Mouse (Mus musculus) heart, embryonic 15.5 days (tissue): ENCODE data around the gene Msi2. TPM values are rescaled to one million over a fixed set of nuclear protein-coding genes. Genes with fewer than 3 reads are reported as not detected.

Experiments used
- ATAC-seq: fragments of 200-750 bp; cut with Nextera tagmentation; replicated peaks from 2 replicates; pipeline ENCODE4 v1.8.0; 2017; ENCODE audit warnings: low read depth, moderate TSS enrichment; ENCODE audit not compliant: insufficient number of reproducible peaks, insufficient read depth, low FRiP score
- H3K27ac ChIP-seq: fragments of 300-500 bp; sonication (generic); 2 replicates; pipeline ENCODE4 v1.5.1; 2015; ENCODE audit warnings: mild to moderate bottlenecking, inconsistent platforms
- H3K27me3 ChIP-seq: fragments of 300-500 bp; sonication (generic); 2 replicates; pipeline ENCODE4 v1.6.1; 2015; ENCODE audit warnings: inconsistent platforms
- H3K36me3 ChIP-seq: fragments of 300-500 bp; sonication (generic); 2 replicates; pipeline ENCODE4 v1.6.1; 2015; ENCODE audit warnings: mild to moderate bottlenecking, inconsistent platforms
- H3K4me1 ChIP-seq: fragments of 300-500 bp; sonication (generic); replicated peaks from 2 replicates; pipeline ENCODE4 v1.6.1; 2015; ENCODE audit warnings: inconsistent platforms
- H3K4me2 ChIP-seq: fragments of 300-500 bp; sonication (generic); 2 replicates; pipeline ENCODE4 v1.6.1; 2015; ENCODE audit warnings: inconsistent platforms, mild to moderate bottlenecking, moderate library complexity
- H3K4me3 ChIP-seq: fragments of 300-500 bp; sonication (generic); 2 replicates; pipeline ENCODE4 v1.5.1; 2015; ENCODE audit warnings: mild to moderate bottlenecking, inconsistent platforms
- H3K9ac ChIP-seq: fragments of 300-500 bp; sonication (generic); 2 replicates; pipeline ENCODE4 v1.6.1; 2015; ENCODE audit warnings: mild to moderate bottlenecking, inconsistent platforms
- H3K9me3 ChIP-seq: fragments of 300-500 bp; sonication (generic); replicated peaks from 2 replicates; pipeline ENCODE4 v1.6.1; 2016; ENCODE audit warnings: inconsistent platforms
- WGBS: fragments of 180-500 bp; shearing (Covaris S2); methylation state at CpG from one replicate; pipeline ENCODE4 v1.1.7; 2015; ENCODE audit warnings: mixed read lengths; 5-methylcytosine and 5-hydroxymethylcytosine counted together
- polyA plus RNA-seq: library from polyadenylated mRNA; unstranded; fragments of >200 nt; fragmentation: Nextera tagmentation; extraction: Ambion mirVana; gene quantifications from 2 replicates; pipeline ENCODE4 v1.2.1, GENCODE M21; 2015

Gene Msi2
- polyA plus RNA-seq, 1 experiment from 2014 or later: 19.6 TPM

DNA sequence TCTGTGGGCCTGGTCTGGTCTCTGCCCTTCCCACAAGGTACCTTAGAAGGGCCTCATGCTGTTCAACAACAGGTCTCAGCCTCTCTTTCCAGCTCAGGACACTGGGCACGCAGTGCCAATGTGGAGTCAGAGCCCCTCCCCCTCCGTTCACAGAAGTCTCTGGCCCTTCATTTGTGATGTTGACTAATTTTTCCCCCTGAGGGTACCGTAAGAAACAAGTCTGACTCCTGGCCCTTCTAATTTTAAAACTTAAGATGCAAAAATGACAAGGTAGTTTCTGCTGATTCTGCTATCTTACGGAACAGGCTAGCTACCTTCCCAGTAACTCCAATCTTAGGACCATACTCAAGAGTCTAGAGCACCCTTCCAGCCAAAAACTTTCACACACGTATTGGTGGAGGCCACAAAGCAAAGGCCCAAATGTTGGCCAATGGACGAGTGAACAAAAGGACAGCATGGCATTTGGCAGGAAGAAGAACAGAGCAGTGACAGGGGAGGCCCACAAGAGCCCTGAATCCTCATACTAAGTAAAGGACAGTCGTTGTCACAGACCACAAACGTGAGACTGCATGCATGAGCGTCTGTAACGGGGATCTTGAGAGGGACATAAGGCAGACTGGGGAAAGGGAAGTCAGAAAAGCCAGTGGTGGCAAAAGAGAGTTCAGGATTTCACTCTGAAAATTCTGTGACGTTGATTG lies 120.0 kb downstream of the Msi2 start:
- Histone ChIP-seq H3K4me1 (peaks cover 68% of the 10 kb centered on the region), H3K9ac (no peak overlapping the region), H3K27me3 (no peaks in the 10 kb centered on the region), H3K36me3 (no peaks in the 10 kb centered on the region; the same call in 1 of the 2 replicates), H3K4me3 (no peak overlapping the region), H3K4me2 (no peak overlapping the region), H3K9me3 (no peaks in the 10 kb centered on the region), H3K27ac (peak overlapping the region; percentile 41; the same call in 1 of the 2 replicates)
- 61% methylated on average over 11 of the region's 11 CpGs for WGBS
- no peak for ATAC-seq

DNA sequence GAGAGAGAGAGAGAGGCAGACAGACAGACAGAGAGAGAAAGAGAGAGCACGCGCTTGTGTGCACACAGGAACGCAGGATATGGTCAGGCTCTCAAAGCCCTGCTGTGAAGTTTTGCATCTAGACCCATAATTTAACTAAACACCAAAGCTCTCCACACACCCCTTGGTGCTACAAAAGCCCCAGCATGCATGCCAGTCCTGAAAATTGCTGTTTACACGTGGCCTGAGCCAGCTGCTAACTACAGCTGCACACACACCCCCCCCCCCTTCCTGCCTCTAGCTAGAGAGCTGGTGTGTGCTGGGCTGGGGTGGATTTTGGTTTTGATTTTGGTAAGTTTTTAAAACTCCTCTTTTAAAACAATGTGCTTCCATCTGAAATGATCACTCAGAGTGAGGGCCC lies 122.7 kb downstream of the Msi2 start:
- H3K36me3 ChIP-seq: no peaks in the 10 kb centered on the region
- peaks cover 63% of the 10 kb centered on the region for H3K4me1 ChIP-seq
- WGBS: 55% methylated on average over 4 of the region's 4 CpGs
- no peaks in the 10 kb centered on the region for H3K27me3 ChIP-seq
- H3K27ac ChIP-seq: peak overlapping the region; percentile 47; the same call in 1 of the 2 replicates
- no peak overlapping the region for H3K4me3 ChIP-seq
- no peak overlapping the region for H3K4me2 ChIP-seq
- no peaks in the 10 kb centered on the region for H3K9me3 ChIP-seq
- no peak for ATAC-seq
- no peak overlapping the region for H3K9ac ChIP-seq

DNA sequence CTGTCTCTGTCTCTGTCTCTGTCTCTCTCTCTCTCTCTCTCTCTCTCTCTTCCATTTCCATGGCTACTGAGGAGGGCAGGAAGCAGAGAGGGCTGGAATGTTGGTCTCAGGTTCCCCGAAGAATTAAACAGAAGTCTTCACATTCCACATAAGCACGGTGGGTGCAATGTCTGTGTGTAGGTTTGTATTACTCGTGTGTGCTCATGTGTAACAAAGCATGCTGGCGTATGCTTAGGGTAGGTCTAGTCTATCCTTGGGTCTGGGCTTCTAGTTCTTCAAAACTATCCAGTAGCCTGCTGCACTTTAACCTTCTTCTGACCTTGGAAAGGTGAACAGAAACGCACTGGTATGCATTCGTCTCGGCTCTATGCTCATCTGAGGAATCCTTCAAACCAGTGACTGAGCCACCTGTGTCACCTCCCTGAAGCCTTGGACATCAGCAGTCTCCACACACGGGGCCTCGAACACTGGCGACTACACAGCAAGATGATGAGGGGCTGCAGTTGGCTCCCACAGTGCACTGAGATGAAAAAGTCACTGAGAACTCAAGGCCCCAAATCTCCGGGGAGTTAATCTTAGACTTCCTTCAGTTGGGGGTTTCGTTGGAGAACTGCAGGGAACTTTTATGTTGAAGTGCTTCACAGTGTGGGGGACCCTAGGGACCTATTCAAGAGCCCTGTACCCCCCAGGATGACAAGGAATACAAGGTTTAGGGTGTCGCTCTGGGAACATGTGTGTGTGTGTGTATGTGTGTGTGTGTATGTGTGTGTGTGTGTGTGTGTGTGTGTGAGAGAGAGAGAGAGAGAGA lies 123.3 kb downstream of the Msi2 start:
- Histone ChIP-seq H3K36me3 (no peaks in the 10 kb centered on the region), H3K4me2 (no peak overlapping the region), H3K9me3 (no peaks in the 10 kb centered on the region), H3K27ac (peak overlapping the region; percentile 47), H3K4me1 (peaks cover 58% of the 10 kb centered on the region), H3K4me3 (no peak overlapping the region), H3K9ac (no peak overlapping the region), H3K27me3 (no peaks in the 10 kb centered on the region)
- WGBS: 39% methylated on average over 13 of the region's 13 CpGs
- no peak for ATAC-seq

- 14% methylated on average over 7 of the region's 8 CpGs for WGBS
- ATAC-seq: no peak
- H3K4me3 ChIP-seq: no peak overlapping the region
Measured at GRCm38 (mm10) chr11:88594010-88594409, 124.3 kb downstream of the Msi2 start.

GRCm38 (mm10) chr11:88592099-88592498 lies 126.2 kb downstream of the Msi2 start:
- Histone ChIP-seq H3K9me3 (no peaks in the 10 kb centered on the region), H3K36me3 (0 out of 2 replicates have a peak, but pooled peaks cover 10% of the 10 kb centered on the region), H3K27ac (no peak overlapping the region), H3K4me1 (peaks cover 53% of the 10 kb centered on the region), H3K4me3 (no peak overlapping the region), H3K27me3 (no peaks in the 10 kb centered on the region), H3K9ac (no peak overlapping the region), H3K4me2 (no peak overlapping the region)
- no peak for ATAC-seq
- WGBS: 92% methylated on average over 8 of the region's 8 CpGs

More at GRCm38 (mm10) chr11:88594010-88594409, 124.3 kb downstream of the Msi2 start:
- Histone ChIP-seq H3K27ac (peak overlapping the region; percentile 54), H3K9me3 (no peaks in the 10 kb centered on the region), H3K9ac (no peak overlapping the region), H3K4me1 (peaks cover 54% of the 10 kb centered on the region), H3K27me3 (no peaks in the 10 kb centered on the region), H3K4me2 (no peak overlapping the region), H3K36me3 (0 out of 2 replicates have a peak, but pooled peaks cover 10% of the 10 kb centered on the region)

DNA sequence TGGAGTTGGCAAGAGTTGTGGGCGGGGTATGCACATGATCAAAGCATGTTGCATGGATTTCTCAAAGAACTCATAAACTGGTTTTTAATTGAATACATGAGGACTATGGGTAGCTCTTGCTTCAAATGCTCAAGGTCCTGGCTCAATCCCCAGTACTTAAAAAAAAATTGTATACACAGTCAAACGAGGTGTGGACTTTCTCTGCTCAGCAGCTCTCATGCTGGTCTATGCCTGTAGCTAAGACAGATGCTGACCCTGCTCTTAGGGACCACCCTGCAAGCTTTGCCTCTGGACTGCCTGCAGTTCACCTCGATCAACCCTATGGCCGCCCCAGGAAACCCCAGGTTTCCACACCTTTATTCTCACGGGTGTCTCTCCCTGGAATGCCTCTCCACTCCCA lies 127.7 kb downstream of the Msi2 start:
- no peak overlapping the region for H3K4me3 ChIP-seq
- ATAC-seq: no peak

DNA sequence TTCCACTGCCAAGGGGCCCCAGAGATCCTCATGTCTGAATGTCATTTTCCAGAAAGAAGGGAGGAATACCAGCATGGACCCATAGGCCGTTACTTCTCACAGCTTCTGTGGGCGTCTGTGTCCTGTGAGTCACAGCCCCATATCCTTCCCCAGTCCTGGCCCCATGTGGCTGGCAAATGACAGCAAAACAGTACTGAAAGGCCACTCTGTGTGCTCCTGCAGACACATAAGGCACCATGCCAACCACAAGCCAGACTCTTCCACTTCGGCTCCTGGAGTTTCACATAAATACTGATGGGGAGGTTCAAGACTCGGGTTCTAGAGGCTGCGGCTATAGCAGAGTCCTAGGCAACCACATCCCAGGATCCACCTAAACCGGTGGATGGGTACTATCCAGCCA lies 128.7 kb downstream of the Msi2 start:
- ATAC-seq: no peak
- H3K27ac ChIP-seq: no peak overlapping the region
- peaks cover 61% of the 10 kb centered on the region for H3K4me1 ChIP-seq
- WGBS: 74% methylated on average over 6 of the region's 6 CpGs
- no peak overlapping the region for H3K4me3 ChIP-seq
- H3K36me3 ChIP-seq: 0 out of 2 replicates have a peak, but pooled peaks cover 10% of the 10 kb centered on the region
- no peaks in the 10 kb centered on the region for H3K27me3 ChIP-seq
- H3K9ac ChIP-seq: no peak overlapping the region
- no peaks in the 10 kb centered on the region for H3K9me3 ChIP-seq
- H3K4me2 ChIP-seq: no peak overlapping the region

More for the DNA sequence above, 127.7 kb downstream of the Msi2 start:
- H3K36me3 ChIP-seq: 0 out of 2 replicates have a peak, but pooled peaks cover 10% of the 10 kb centered on the region
- no peaks in the 10 kb centered on the region for H3K27me3 ChIP-seq
- H3K9ac ChIP-seq: no peak overlapping the region
- no peaks in the 10 kb centered on the region for H3K9me3 ChIP-seq
- 70% methylated on average over 5 of the region's 5 CpGs for WGBS
- H3K4me2 ChIP-seq: no peak overlapping the region
- H3K4me1 ChIP-seq: peaks cover 60% of the 10 kb centered on the region
- H3K27ac ChIP-seq: no peak overlapping the region

- no peak for ATAC-seq
- H3K4me2 ChIP-seq: no peak overlapping the region
- 85% methylated on average over 9 of the region's 9 CpGs for WGBS
- H3K4me1 ChIP-seq: peaks cover 63% of the 10 kb centered on the region
- no peak overlapping the region for H3K27ac ChIP-seq
- no peaks in the 10 kb centered on the region for H3K9me3 ChIP-seq
- no peaks in the 10 kb centered on the region for H3K27me3 ChIP-seq
- H3K36me3 ChIP-seq: 0 out of 2 replicates have a peak, but pooled peaks cover 10% of the 10 kb centered on the region
- H3K9ac ChIP-seq: no peak overlapping the region
- H3K4me3 ChIP-seq: no peak overlapping the region
Measured at GRCm38 (mm10) chr11:88588688-88589210, 129.6 kb downstream of the Msi2 start.

DNA sequence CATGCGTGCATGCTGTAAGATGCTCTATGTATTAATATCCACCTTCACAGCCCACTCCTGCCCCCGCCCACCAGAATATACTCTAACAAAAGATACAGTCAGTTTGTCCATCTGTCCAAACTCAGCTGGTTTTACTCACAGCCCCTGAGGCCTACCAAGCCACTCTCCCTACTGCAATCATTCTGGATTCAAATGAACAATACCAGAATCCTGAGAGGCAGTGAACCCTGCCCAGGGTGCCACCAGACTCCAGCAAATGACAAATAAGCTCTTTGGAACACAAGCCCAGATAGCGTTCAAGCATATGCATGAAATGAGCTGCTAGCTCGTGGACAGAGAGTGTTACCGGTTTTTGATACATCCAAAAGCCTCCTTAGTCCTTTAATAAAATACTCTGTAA lies 130.6 kb downstream of the Msi2 start:
- H3K4me1 ChIP-seq: peaks cover 67% of the 10 kb centered on the region
- no peak overlapping the region for H3K9ac ChIP-seq
- H3K9me3 ChIP-seq: no peaks in the 10 kb centered on the region
- 0 out of 2 replicates have a peak, but pooled peaks cover 10% of the 10 kb centered on the region for H3K36me3 ChIP-seq
- H3K27ac ChIP-seq: no peak overlapping the region
- no peak for ATAC-seq
- H3K27me3 ChIP-seq: no peaks in the 10 kb centered on the region
- no peak overlapping the region for H3K4me2 ChIP-seq
- WGBS: 81% methylated on average over 5 of the region's 5 CpGs
- no peak overlapping the region for H3K4me3 ChIP-seq

DNA sequence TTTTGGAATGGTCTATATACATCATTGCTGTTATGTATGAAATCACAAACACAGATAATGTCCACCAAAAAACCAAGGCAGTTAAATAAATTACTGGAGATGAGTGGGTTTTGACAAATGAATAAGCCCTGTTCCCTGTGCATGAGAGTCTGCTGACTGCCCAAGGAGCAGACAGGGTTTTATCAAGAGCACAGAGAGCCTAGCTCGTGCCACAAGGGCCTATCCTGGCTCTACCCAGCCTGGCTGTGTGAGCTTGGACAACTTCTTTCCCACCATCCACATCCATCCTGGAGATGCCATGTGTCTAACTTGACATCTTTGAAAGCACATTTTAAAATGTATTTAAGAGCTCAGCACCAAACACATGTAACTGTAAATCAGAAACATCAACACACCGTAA lies 132.4 kb downstream of the Msi2 start:
- no peaks in the 10 kb centered on the region for H3K9me3 ChIP-seq
- WGBS: 45% methylated on average over 2 of the region's 2 CpGs
- H3K4me3 ChIP-seq: no peak overlapping the region
- ATAC-seq: no peak
- H3K4me1 ChIP-seq: peaks cover 79% of the 10 kb centered on the region
- H3K36me3 ChIP-seq: 0 out of 2 replicates have a peak, but pooled peaks cover 10% of the 10 kb centered on the region
- no peak overlapping the region for H3K4me2 ChIP-seq
- no peaks in the 10 kb centered on the region for H3K27me3 ChIP-seq
- H3K9ac ChIP-seq: no peak overlapping the region
- peak overlapping the region; percentile 46 for H3K27ac ChIP-seq

GRCm38 (mm10) chr11:88585171-88585632 lies 133.1 kb downstream of the Msi2 start:
- H3K27me3 ChIP-seq: no peaks in the 10 kb centered on the region
- H3K4me2 ChIP-seq: peak overlapping the region; percentile 8; the same call in 1 of the 2 replicates
- H3K9me3 ChIP-seq: no peaks in the 10 kb centered on the region
- ATAC-seq: no peak; the same call in 1 of the 2 replicates
- WGBS: 25% methylated on average over 10 of the region's 10 CpGs
- H3K9ac ChIP-seq: no peak overlapping the region
- 0 out of 2 replicates have a peak, but pooled peaks cover 10% of the 10 kb centered on the region for H3K36me3 ChIP-seq
- no peak overlapping the region for H3K4me3 ChIP-seq
- peaks cover 80% of the 10 kb centered on the region for H3K4me1 ChIP-seq
- peak overlapping the region; percentile 75 for H3K27ac ChIP-seq
